Mouse (Mus musculus): ENCODE measurements around the gene Tnfrsf21. TPM values are rescaled to one million over a fixed set of nuclear protein-coding genes. Genes with fewer than 3 reads are reported as not detected.
A peak's percentile ranks its signal among the peaks of the same experiment; 100 is the strongest.

The Tnfrsf21 gene
- polyA plus RNA-seq, 1 experiment from 2014 or later: 23.6 TPM

DNA sequence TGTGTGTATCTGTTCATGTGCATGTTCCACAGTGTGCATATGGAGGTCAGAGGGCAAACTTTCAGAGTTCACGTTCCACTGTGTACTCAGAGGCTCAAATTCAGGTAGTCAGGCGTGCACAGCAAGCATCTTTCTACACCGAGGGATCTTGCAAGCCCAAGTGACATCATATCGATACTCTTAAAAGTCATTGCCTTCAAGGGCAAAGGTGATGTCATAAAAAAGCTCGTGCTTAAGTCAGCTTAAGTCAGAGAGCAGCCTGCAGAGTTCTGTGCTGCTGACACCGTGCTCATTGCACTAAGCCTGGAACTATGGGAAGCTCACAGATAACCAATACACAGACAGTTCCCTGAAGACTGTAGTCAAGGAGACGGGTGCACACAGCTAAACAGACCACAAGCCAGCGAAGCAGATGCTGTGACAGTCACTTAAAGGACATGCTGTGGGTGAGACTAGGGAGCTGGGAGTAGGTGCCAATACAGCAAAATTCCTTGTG lies 97.8 kb downstream of the Tnfrsf21 start:
- H3K4me2 ChIP-seq (replicated peaks): no peak overlapping the region
- no peak overlapping the region for H3K27ac ChIP-seq
- WGBS: 63% methylated on average over 8 of the region's 8 CpGs
- H3K27me3 ChIP-seq: no peaks in the 10 kb centered on the region
- no peak for ATAC-seq (ENCODE audit: low FRiP score, low read depth)
- H3K36me3 ChIP-seq: no peaks in the 10 kb centered on the region
- H3K9me3 ChIP-seq: no peaks in the 10 kb centered on the region
- H3K4me1 ChIP-seq: peaks cover 10% of the 10 kb centered on the region; the same call in 1 of the 2 replicates
- no peak overlapping the region for H3K9ac ChIP-seq
- no peak overlapping the region for H3K4me3 ChIP-seq

- no peak; the same call in 1 of the 2 replicates for ATAC-seq (ENCODE audit: low FRiP score, low read depth)
- H3K9me3 ChIP-seq: no peaks in the 10 kb centered on the region
- no peak overlapping the region for H3K4me3 ChIP-seq
- 94% methylated on average over 6 of the region's 6 CpGs for WGBS
- no peaks in the 10 kb centered on the region for H3K27me3 ChIP-seq
- H3K4me1 ChIP-seq: peaks cover 10% of the 10 kb centered on the region; the same call in 1 of the 2 replicates
- H3K9ac ChIP-seq: no peak overlapping the region
- H3K36me3 ChIP-seq: no peaks in the 10 kb centered on the region
- H3K4me2 ChIP-seq (replicated peaks): no peak overlapping the region
- H3K27ac ChIP-seq: no peak overlapping the region
These were observed 98.6 kb downstream of the Tnfrsf21 start for GRCm38 (mm10) chr17:43114926-43115325.

DNA sequence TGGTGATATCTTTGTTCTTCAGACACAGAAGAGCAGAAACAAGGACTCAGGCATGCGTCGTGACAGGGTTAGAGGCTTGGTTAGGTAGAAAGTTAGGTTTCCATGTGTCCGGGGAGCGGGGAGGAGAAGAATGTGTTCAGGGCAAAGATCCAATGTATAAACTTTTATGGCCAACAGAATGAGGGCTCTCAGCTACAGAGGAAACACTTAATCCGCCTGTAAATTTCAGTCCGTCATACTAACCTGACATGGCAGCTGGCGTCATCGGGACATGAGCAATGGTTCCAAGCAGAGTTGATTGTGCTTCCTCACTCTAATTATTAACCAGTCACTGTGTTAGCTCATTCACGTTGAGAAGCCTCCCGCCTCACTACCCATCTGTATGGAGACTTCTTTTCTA lies 100.4 kb downstream of the Tnfrsf21 start:
- no peak overlapping the region for H3K4me3 ChIP-seq
- 36% methylated on average over 10 of the region's 10 CpGs for WGBS
- peaks cover 10% of the 10 kb centered on the region; the same call in 1 of the 2 replicates for H3K4me1 ChIP-seq
- no peaks in the 10 kb centered on the region for H3K36me3 ChIP-seq
- no peak overlapping the region for H3K27ac ChIP-seq
- no peak overlapping the region for H3K4me2 ChIP-seq (replicated peaks)
- peak; percentile 83 for ATAC-seq (ENCODE audit: low FRiP score, low read depth)
- no peak overlapping the region for H3K9ac ChIP-seq
- H3K27me3 ChIP-seq: no peaks in the 10 kb centered on the region
- H3K9me3 ChIP-seq: no peaks in the 10 kb centered on the region

- no peaks in the 10 kb centered on the region for H3K27me3 ChIP-seq
- H3K27ac ChIP-seq: no peak overlapping the region
- no peak overlapping the region for H3K4me2 ChIP-seq (replicated peaks)
- WGBS: 88% methylated on average over 12 of the region's 12 CpGs
- ATAC-seq (ENCODE audit: low FRiP score, low read depth): no peak
- H3K9me3 ChIP-seq: no peaks in the 10 kb centered on the region
- no peak overlapping the region for H3K9ac ChIP-seq
- H3K4me3 ChIP-seq: no peak overlapping the region
- H3K4me1 ChIP-seq: peaks cover 10% of the 10 kb centered on the region; the same call in 1 of the 2 replicates
- no peaks in the 10 kb centered on the region for H3K36me3 ChIP-seq
These were observed 103.1 kb downstream of the Tnfrsf21 start for GRCm38 (mm10) chr17:43119446-43119845.

DNA sequence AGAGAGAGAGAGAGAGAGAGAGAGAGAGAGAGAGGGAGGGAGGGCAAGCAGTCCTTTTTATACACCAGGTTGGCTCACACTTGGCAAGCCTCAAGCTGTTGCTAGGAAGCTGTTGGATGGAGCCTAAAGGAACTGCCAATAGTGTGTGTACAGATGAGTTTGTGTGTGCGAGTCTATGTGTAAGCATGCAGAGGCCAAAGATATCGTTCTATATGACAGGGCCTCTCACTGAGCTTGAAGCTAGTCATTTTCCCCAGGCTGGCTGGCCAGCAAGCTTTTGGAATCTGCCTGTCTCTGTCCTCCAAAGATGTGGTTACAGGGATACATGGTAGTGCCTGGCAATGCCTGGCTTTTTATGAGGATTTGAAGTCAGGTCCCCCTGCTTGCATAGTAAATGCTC lies 104.7 kb downstream of the Tnfrsf21 start:
- no peak overlapping the region for H3K4me2 ChIP-seq (replicated peaks)
- H3K4me1 ChIP-seq: peaks cover 8% of the 10 kb centered on the region; the same call in 1 of the 2 replicates
- no peak for ATAC-seq (ENCODE audit: low FRiP score, low read depth)
- H3K4me3 ChIP-seq: no peak overlapping the region
- no peaks in the 10 kb centered on the region for H3K27me3 ChIP-seq
- H3K9ac ChIP-seq: no peak overlapping the region
- no peaks in the 10 kb centered on the region for H3K9me3 ChIP-seq
- H3K36me3 ChIP-seq: no peaks in the 10 kb centered on the region
- WGBS: 91% methylated on average over 2 of the region's 2 CpGs
- no peak overlapping the region for H3K27ac ChIP-seq

- Histone ChIP-seq H3K27ac (no peak overlapping the region), H3K27me3 (no peaks in the 10 kb centered on the region), H3K4me3 (no peak overlapping the region), H3K36me3 (no peaks in the 10 kb centered on the region), H3K4me2 (replicated peaks) (no peak overlapping the region), H3K4me1 (no peaks in the 10 kb centered on the region), H3K9ac (no peak overlapping the region), H3K9me3 (no peaks in the 10 kb centered on the region)
- ATAC-seq (ENCODE audit: low FRiP score, low read depth): no peak
- 80% methylated on average over 3 of the region's 3 CpGs for WGBS
These were observed 112.0 kb downstream of the Tnfrsf21 start for GRCm38 (mm10) chr17:43128305-43128704.

GRCm38 (mm10) chr17:43128908-43129533 lies 112.7 kb downstream of the Tnfrsf21 start:
- peak; percentile 86 for ATAC-seq (ENCODE audit: low FRiP score, low read depth)
- H3K36me3 ChIP-seq: no peaks in the 10 kb centered on the region
- H3K4me3 ChIP-seq: no peak overlapping the region
- H3K27ac ChIP-seq: no peak overlapping the region
- H3K9me3 ChIP-seq: no peaks in the 10 kb centered on the region
- no peak overlapping the region for H3K9ac ChIP-seq
- WGBS: 68% methylated on average over 7 of the region's 7 CpGs
- H3K4me1 ChIP-seq: no peaks in the 10 kb centered on the region
- H3K4me2 ChIP-seq (replicated peaks): no peak overlapping the region
- H3K27me3 ChIP-seq: no peaks in the 10 kb centered on the region

GRCm38 (mm10) chr17:43130115-43130869 lies 113.9 kb downstream of the Tnfrsf21 start:
- WGBS: 70% methylated on average over 3 of the region's 3 CpGs
- no peak overlapping the region for H3K4me2 ChIP-seq (replicated peaks)
- ATAC-seq (ENCODE audit: low FRiP score, low read depth): no peak

DNA sequence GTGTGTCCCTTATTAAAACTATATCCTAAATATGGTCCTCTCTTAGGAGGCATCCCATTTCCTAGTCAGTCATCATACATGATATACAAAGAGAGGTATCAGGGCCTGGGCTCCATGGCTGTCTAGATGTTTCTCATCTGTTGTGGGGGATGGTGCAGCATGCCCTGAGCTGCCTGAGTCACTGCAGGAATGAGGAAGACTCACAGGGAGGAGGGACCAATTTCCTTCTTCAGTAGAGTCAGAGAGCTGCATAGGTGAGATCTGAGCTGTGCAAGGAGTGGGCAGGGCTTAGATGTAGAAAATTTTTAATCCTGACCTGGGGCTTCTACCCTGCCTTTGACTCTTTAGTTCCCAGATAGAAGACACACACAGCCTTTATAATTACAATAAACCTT lies 114.5 kb downstream of the Tnfrsf21 start:
- no peaks in the 10 kb centered on the region for H3K9me3 ChIP-seq
- H3K27ac ChIP-seq: no peak overlapping the region
- no peak overlapping the region for H3K4me3 ChIP-seq
- no peaks in the 10 kb centered on the region for H3K36me3 ChIP-seq
- no peaks in the 10 kb centered on the region for H3K27me3 ChIP-seq
- 0 out of 2 replicates have a peak, but pooled peaks cover 4% of the 10 kb centered on the region for H3K4me1 ChIP-seq
- H3K4me2 ChIP-seq (replicated peaks): no peak overlapping the region
- H3K9ac ChIP-seq: no peak overlapping the region
- no peak for ATAC-seq (ENCODE audit: low FRiP score, low read depth)

More at GRCm38 (mm10) chr17:43130115-43130869, 113.9 kb downstream of the Tnfrsf21 start:
- Histone ChIP-seq H3K27me3 (no peaks in the 10 kb centered on the region), H3K4me1 (no peaks in the 10 kb centered on the region), H3K36me3 (no peaks in the 10 kb centered on the region), H3K27ac (no peak overlapping the region), H3K9me3 (no peaks in the 10 kb centered on the region), H3K4me3 (no peak overlapping the region), H3K9ac (no peak overlapping the region)

GRCm38 (mm10) chr17:43132477-43132876 lies 116.1 kb downstream of the Tnfrsf21 start:
- Histone ChIP-seq H3K4me1 (0 out of 2 replicates have a peak, but pooled peaks cover 5% of the 10 kb centered on the region), H3K27me3 (no peaks in the 10 kb centered on the region), H3K4me2 (replicated peaks) (no peak overlapping the region), H3K9me3 (no peaks in the 10 kb centered on the region), H3K4me3 (no peak overlapping the region), H3K9ac (no peak overlapping the region), H3K27ac (no peak overlapping the region), H3K36me3 (no peaks in the 10 kb centered on the region)
- no peak for ATAC-seq (ENCODE audit: low FRiP score, low read depth)
- 48% methylated on average over 5 of the region's 5 CpGs for WGBS

- no peak overlapping the region for H3K4me2 ChIP-seq (replicated peaks)
- no peak overlapping the region for H3K4me3 ChIP-seq
- ATAC-seq (ENCODE audit: low FRiP score, low read depth): no peak
- H3K27me3 ChIP-seq: no peaks in the 10 kb centered on the region
- H3K4me1 ChIP-seq: 0 out of 2 replicates have a peak, but pooled peaks cover 5% of the 10 kb centered on the region
- no peaks in the 10 kb centered on the region for H3K36me3 ChIP-seq
- WGBS: 79% methylated on average over 4 of the region's 4 CpGs
- H3K27ac ChIP-seq: no peak overlapping the region
- H3K9ac ChIP-seq: no peak overlapping the region
- H3K9me3 ChIP-seq: no peaks in the 10 kb centered on the region
These were observed 116.8 kb downstream of the Tnfrsf21 start for GRCm38 (mm10) chr17:43133106-43133505.

DNA sequence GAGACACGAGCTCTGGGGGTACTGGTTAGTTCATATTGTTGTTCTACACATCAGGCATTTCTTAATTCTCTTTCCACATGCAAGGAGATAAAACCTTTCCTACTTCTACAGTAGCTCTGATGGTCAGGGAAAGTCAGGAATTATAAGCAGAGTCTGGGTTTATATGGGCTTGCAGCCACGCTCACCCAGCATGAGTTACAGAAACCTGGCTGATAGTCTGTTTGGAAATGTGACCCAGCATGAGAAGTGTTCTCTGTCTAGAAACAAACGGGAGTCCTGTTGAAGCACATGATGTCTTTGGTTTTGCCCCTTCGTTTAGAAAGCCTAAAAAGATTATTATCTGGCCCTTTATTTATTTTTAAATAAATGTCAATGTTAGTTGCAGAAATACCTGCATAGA lies 118.6 kb downstream of the Tnfrsf21 start:
- H3K27me3 ChIP-seq: no peaks in the 10 kb centered on the region
- ATAC-seq (ENCODE audit: low FRiP score, low read depth): no peak
- no peak overlapping the region for H3K27ac ChIP-seq
- H3K9ac ChIP-seq: no peak overlapping the region
- H3K36me3 ChIP-seq: no peaks in the 10 kb centered on the region
- 0 out of 2 replicates have a peak, but pooled peaks cover 5% of the 10 kb centered on the region for H3K4me1 ChIP-seq
- 50% methylated on average over 4 of the region's 4 CpGs for WGBS
- H3K4me2 ChIP-seq (replicated peaks): no peak overlapping the region
- H3K9me3 ChIP-seq: no peaks in the 10 kb centered on the region
- H3K4me3 ChIP-seq: no peak overlapping the region

Data from limb, embryonic 13.5 days (tissue).